Mouse (Mus musculus): Measurements from ENCODE around the gene Cpne4.

The Cpne4 gene

DNA sequence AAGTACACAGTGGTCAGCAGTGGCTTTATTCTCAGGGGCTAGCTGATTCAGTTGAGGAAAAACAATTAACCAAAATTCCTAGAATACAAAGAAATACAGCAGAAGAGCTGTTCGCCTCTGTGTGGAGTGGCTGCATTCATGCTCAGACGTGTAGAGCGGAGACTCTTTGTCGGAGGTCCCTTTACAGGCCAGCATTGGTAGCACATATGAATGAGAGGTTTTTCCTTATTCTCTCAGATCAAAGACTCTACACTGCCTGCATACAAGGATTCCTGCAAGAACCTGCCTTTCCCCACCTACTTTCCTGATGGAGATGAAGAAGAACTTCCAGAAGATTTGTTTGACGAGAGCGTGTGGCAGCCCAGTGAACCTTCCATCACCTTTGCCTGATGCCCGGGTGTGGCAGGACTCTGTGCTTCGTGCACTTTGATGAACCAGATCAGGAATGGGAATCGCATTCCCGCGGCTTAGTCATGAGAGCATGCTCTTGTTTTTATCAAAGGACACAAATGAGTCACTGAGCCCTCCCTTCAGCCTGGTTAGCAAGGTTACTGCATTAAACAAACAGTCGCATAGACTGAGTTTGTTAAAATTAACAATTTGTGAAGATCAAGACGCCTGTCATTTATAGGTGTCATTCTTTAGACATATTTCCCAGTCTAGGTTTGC lies 529.8 kb downstream of the Cpne4 start:
- in situ Hi-C loops (cut with MboI; ENCODE audit: low pct_unique_long_range_greater_than_20kb in 1 of 2, low sequenced_read_pairs in 2 of 2, unreplicated experiment in 1 of 2), result no loop called here

DNA sequence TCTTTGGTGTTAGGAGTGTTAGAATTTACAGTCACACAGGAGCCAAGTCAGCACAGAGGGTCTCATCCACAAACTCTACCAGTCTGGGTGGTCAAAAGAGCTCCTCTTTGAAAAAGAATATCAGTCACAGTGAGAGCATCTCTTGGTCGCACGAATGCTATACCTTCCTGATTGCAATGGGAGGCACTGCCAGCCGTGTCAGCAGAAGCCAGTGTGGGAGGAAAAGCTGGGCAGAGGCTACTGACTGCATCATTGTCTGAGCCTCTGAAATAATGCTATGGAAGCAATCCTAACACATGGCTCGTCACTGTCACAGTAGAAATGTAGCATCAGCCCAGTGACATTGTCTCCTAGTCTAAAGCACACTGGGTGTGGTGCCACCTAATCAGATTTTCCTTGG lies 531.4 kb downstream of the Cpne4 start:
- in situ Hi-C loops (cut with MboI; ENCODE audit: low pct_unique_long_range_greater_than_20kb in 1 of 2, low sequenced_read_pairs in 2 of 2, unreplicated experiment in 1 of 2), result no loop called here

DNA sequence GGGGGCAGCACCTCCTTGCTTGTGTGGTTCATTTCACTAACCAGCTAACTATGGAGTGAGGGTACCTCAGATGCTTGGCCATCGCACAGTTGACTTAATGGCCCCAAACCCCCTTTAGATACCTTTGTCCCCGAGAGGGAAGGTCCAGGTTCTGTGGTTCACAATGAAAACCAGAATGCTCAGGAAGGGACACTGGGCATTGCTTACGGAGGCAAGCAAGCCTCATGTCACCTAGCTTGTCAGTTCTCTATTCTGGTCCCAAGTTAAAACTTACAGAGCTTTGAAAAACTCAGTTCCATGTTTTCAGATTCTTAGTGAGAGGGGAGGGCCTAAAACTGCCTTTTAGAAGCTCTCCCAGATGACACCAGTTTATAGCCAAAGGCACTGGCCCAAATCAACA lies 533.2 kb downstream of the Cpne4 start:
- in situ Hi-C loops (cut with MboI; ENCODE audit: low pct_unique_long_range_greater_than_20kb in 1 of 2, low sequenced_read_pairs in 2 of 2, unreplicated experiment in 1 of 2), result no loop called here

Data from mouse embryonic stem cell (cell line).